Mouse (Mus musculus): Measurements from ENCODE around the gene Gm27029. TPM values are rescaled to one million over a fixed set of nuclear protein-coding genes. Genes with fewer than 3 reads are reported as not detected.
"Not testable (repeated sequence)": the region's sequence is repeated elsewhere in the genome, so short reads cannot be mapped to it uniquely, and the experiment has no call there.

The Gm27029 gene
- total RNA-seq, 2 experiments from 2014 or later, result 7.1 to 9.9 TPM

DNA sequence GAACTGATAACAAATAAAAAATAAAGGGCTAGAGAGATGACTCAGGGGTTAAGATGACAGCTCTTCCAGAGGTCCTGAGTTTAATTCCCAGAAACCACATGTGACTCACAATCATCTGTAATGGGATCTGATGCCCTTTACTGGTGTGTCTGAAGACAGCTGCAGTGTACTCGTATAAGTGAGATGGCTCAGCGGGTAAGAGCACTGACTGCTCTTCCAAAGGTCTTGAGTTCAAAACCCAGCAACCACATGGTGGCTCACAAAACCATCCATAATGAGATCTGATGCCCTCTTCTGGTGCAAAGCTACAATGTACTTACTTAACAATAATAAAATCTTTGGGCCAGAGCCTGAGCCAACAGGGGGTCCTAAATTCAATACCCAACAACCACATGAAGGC lies 9.3 kb downstream of the Gm27029 start:
- no peak overlapping the region for H3K4me3 ChIP-seq
- no peak; the same call in none of the 2 replicates for TF ChIP-seq CTCF (IDR thresholded peaks at IDR 0.05)
- H3K27ac ChIP-seq, result no peak overlapping the region
- intact Hi-C loops (cut with DNase I), result no loop called here
- DNase-seq (ENCODE audit: extremely low spot score in 1 of 2, low spot score in 2 of 2), result no peak

DNA sequence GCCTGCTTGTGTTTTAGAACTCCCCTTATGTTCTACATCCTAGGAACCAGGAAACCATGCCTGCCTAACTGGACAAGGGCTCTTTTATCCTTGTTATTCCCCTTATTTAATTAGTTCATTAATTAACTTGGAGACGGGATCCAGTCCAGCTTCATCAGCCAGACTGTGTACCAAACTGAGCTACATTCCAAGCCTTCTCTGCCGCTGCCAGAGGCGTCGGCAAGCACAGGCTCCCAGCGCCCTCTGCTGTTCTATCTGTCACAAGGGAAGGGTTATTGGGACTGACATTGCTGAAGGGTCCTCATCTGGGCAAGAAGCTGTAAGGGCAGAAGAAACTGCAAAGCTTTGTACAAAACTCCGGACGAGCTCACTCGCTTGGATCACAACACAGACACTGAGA lies 29.5 kb downstream of the Gm27029 start:
- H3K4me3 ChIP-seq, result no peak overlapping the region
- peak; percentile 59 to 68 for DNase-seq (ENCODE audit: extremely low spot score in 1 of 2, low spot score in 2 of 2)
- H3K27ac ChIP-seq, result no peak overlapping the region
- intact Hi-C loops (cut with DNase I), result loop anchor here (1.0 to 5.0 kb wide), 2 partner anchors 72 to 183 kb away; no protein-coding TSS in a partner anchor
- peak; percentile 91 for TF ChIP-seq CTCF (IDR thresholded peaks at IDR 0.05)

DNA sequence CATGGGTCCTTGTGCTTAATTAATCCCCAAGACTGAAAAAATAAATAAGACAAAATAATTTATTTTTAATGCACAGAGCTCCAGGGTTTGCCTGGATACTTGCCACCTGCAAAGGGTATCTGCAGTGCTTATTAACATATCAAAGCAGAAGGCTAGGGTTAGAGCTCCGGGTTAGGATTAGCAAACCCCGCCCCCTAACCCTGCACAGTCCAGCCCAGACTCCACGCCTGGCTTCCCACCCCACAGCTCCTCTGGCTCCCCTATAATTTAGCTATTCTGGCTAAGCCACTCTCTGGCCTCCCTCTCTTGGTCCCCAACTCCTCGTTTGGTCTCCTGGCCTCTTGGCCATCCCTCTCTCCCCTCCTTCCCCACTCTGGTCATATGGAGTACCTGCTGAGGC lies 42.8 kb downstream of the Gm27029 start:
- TF ChIP-seq CTCF (IDR thresholded peaks at IDR 0.05), result no peak
- Histone ChIP-seq H3K27ac (no peak overlapping the region), H3K4me3 (no peak overlapping the region)
- no peak for DNase-seq (ENCODE audit: extremely low spot score in 1 of 2, low spot score in 2 of 2)
- intact Hi-C loops (cut with DNase I), result no loop called here

DNA sequence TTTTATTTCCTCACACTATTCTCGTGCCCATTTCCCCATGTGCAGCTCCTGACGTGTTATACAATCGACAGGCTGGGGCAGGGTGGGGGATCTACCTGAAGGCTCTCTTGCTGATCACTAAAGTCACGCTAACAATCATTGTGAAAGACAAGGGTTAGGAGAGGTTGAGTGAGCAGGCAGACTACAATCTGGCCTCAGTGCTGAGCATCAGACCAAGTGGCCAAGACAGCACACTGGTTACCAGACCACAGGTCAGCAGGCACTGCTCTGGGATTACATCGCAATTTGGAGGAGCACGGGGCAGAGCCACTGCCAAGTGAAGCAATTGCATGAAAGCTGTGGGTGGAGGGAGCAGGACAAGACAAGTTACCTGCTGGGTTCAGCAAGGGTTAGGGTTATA lies 45.7 kb downstream of the Gm27029 start:
- Histone ChIP-seq H3K4me3 (no peak overlapping the region), H3K27ac (no peak overlapping the region)
- no peak for TF ChIP-seq CTCF (IDR thresholded peaks at IDR 0.05)
- no peak for DNase-seq (ENCODE audit: extremely low spot score in 1 of 2, low spot score in 2 of 2)
- intact Hi-C loops (cut with DNase I), result no loop called here

DNA sequence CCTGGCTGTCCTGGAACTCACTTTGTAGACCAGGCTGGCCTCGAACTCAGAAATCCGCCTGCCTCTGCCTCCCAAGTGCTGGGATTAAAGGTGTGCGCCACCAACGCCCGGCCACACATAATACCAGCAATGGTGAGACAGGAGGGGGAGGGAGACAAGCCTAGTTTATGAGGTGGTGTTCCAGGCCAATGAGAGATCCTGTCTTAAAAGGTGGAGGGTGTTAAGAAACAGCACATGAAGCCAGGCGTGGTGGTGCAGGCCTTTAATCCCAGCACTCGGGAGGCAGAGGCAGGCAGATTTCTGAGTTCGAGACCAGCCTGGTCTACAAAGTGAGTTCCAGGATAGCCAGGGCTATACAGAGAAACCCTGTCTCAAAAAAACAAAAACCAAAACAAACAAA lies 46.4 kb downstream of the Gm27029 start:
- H3K27ac ChIP-seq; DNase-seq (ENCODE audit: extremely low spot score in 1 of 2, low spot score in 2 of 2); intact Hi-C loops (cut with DNase I); H3K4me3 ChIP-seq: not testable (repeated sequence)

DNA sequence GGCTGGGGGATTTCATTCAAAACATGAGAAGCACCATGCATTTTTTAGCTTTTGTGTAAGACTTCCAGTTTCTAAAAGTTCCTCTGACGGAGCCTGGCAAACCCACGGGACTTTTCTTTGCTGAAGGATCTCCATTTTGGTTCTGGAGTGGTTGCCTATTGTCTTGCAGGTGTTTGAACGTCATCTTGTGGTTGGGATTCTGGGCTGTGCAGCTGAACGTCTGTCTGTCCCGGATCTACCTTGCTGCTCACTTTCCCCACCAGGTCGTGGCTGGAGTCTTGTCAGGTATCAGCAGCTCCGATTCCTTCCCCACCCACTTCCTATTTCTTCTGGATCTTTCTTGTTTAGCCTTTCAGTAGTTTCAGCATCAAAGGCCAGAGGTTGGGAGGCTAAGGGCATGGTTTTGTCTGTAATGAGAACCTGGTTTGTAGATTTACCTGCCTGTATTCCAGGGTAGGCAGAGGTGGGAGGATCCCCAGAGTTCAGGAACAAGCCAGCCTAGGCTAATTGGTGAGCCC lies 50.1 kb downstream of the Gm27029 start:
- Histone ChIP-seq H3K27ac (no peak overlapping the region), H3K4me3 (no peak overlapping the region)
- no peak for TF ChIP-seq CTCF (IDR thresholded peaks at IDR 0.05)
- DNase-seq (ENCODE audit: extremely low spot score in 1 of 2, low spot score in 2 of 2), result no peak
- intact Hi-C loops (cut with DNase I), result no loop called here

DNA sequence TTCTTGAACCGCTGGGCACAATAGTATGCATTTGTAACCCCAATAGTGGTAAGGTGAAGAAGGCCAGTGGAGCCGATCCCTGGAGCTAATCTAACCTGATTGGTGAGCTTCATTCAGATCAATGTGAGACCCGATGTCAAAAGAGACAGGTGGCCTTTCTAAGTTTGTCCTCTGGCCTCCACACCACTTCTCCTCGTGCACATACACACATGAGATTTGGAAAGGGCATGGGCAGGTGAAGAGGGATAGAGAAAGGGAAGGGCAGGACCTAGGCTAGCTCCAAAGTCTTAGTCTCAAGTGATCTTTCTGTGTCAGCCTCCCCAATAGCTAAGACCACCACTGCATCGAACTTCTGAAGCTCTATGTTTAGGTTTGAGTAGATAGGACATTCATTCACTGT lies 54.5 kb downstream of the Gm27029 start:
- intact Hi-C loops (cut with DNase I), result no loop called here
- no peak overlapping the region for H3K4me3 ChIP-seq
- no peak overlapping the region for H3K27ac ChIP-seq
- no peak for TF ChIP-seq CTCF (IDR thresholded peaks at IDR 0.05)
- DNase-seq (ENCODE audit: extremely low spot score in 1 of 2, low spot score in 2 of 2), result no peak

DNA sequence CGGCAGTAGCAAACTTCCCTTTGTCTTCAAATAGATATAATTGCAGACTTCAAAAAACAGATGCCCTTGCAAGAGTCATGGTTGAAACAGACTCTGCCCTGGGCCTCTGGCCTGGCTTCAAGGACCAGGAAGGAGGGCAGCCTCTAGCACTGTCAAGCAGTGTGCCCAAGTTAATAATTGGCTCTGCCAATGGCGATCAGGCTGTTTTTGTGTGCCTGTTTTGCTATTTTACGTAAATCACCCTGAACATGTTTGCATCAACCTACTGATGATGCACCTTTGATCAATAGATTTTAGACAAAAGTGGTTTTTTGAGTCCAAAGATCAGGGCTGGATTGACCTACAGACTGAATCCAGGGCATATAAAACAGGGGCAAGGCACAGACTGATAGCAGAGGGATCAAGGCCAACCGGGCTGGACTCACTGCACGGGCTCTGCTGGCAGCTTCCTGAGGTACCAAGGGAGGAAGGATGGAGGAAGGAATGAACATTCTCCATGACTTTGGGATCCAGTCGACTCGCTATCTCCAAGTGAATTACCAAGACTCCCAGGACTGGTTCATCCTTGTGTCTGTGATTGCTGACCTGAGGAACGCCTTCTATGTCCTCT lies 57.2 kb downstream of the Gm27029 start, which contains the start of gene G6pc:
G6pc (plus strand) TSS at position 236 of the 610 bp plus-strand sequence.
- intact Hi-C loops (cut with DNase I), result loop anchor here (10.0 kb wide), 1 partner anchor 157 kb away; no protein-coding TSS in a partner anchor
- no peak for TF ChIP-seq CTCF (IDR thresholded peaks at IDR 0.05)
- no peak within 1 kb of the TSS for H3K4me3 ChIP-seq

DNA sequence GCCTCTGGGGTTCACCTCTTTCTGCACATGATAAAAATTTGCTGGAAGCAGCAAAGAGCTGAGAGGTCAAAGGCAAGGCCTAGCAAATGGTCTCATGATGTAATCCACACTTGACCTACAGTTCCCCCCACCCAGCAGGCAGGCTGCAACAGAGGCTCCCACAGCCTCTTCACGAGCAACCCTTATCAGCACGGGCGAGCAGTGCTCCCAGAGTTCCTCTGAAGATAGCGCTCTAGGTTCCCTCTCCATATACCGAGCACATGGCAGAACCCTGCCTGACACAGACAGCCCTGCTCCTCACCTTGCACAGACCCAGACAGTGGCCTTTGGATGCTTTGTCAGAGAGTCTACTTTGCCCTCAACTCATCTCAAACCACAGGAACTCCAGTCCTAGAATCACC lies 60.1 kb downstream of the Gm27029 start:
- no peak for DNase-seq (ENCODE audit: extremely low spot score in 1 of 2, low spot score in 2 of 2)
- intact Hi-C loops (cut with DNase I), result loop anchor here (10.0 kb wide), 1 partner anchor 160 kb away; no protein-coding TSS in a partner anchor
- no peak overlapping the region for H3K27ac ChIP-seq
- TF ChIP-seq CTCF (IDR thresholded peaks at IDR 0.05), result no peak
- H3K4me3 ChIP-seq, result no peak overlapping the region

More for the DNA sequence above, 57.2 kb downstream of the Gm27029 start, which contains the start of gene G6pc:
- H3K27ac ChIP-seq, result no peak within 1 kb of the TSS
- DNase-seq (ENCODE audit: extremely low spot score in 1 of 2, low spot score in 2 of 2), result no peak

DNA sequence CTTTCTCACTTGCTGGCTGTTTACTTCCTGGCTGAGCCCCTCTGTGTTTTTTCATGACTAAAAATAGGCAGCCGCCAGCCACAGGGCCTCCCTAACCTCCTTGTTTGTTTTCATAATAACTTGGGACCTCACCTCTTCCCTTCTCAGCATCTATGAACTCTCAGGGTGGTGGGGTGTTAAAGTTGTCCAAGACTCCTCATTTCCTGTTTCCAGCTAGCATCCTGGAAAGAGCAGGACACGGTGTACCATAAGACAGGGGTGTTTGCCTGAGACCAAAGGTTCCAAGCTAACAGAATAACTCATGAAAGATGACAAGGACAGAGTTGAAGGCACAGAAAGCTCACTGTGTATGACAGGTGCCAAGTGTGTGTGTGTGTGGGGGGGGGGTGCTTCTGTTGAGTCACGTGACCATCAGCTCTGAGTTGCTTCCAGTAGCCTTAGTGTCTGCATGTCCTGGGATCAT lies 63.9 kb downstream of the Gm27029 start:
- Histone ChIP-seq H3K27ac (no peak overlapping the region), H3K4me3 (no peak overlapping the region)
- TF ChIP-seq CTCF (IDR thresholded peaks at IDR 0.05), result no peak
- DNase-seq (ENCODE audit: extremely low spot score in 1 of 2, low spot score in 2 of 2), result no peak
- intact Hi-C loops (cut with DNase I), result loop anchor here (10.0 kb wide), 1 partner anchor 164 kb away; no protein-coding TSS in a partner anchor

DNA sequence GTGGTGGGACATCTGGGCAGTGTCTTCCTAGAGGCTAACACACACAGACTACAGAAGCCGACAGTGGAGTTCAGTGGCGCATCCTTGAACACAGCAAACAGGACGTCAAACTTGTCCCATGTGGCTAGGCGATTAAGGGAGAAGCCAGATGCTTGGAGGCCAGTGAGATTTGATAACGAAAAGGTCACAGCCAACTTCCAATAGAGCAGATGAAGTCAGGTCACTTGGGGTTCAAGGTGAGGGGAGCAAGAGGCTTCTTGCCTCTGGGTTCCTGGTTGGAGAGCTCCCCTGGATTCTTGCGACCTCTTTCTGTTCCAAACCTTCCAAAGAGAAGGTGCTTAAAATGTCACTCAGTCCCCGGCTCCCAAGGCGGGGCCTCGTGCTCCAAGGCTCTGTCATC lies 64.8 kb downstream of the Gm27029 start:
- intact Hi-C loops (cut with DNase I), result loop anchor here (10.0 kb wide), 1 partner anchor 165 kb away; no protein-coding TSS in a partner anchor
- H3K4me3 ChIP-seq, result no peak overlapping the region
- no peak for TF ChIP-seq CTCF (IDR thresholded peaks at IDR 0.05)
- no peak for DNase-seq (ENCODE audit: extremely low spot score in 1 of 2, low spot score in 2 of 2)
- no peak overlapping the region for H3K27ac ChIP-seq

DNA sequence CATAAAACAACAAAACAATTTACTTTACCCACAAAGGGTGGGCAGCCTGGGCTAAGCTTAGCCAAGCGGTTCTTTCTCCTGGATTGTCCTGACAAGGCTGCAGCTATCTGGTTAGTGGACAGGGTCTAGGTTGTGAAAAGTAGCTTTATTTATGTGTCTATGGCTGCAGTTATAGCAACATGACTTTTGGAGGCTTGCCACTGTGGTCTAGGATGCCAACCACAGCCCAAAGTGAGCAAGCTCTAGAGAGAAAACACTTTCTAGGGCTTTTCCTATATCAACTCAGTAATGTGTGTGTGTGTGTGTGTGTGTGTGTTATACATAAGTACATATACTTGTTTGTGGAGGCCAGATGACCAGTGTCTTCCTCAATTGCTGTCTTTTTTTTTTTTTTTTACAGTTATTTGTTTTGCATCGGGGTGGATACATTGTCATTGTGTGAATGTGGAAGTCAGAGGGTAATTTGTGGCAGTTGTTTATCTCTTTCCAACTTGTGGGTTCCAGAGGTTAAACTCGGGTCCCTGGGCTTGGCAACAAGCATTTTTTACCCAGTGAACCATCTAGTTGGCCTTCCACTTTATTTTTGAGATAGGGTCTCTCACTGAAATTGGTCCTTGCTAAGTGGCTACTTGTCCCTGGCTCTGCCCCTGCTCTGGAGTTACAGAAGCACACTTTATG lies 67.0 kb downstream of the Gm27029 start:
- DNase-seq (ENCODE audit: extremely low spot score in 1 of 2, low spot score in 2 of 2), result no peak
- H3K4me3 ChIP-seq, result no peak overlapping the region
- no peak overlapping the region for H3K27ac ChIP-seq
- intact Hi-C loops (cut with DNase I), result no loop called here
- TF ChIP-seq CTCF (IDR thresholded peaks at IDR 0.05), result no peak

Small RNA genes lying within 50 kb of the gene (microRNA-seq; reads per million reads assigned to microRNA genes)
- 1.2 to 1.9 reads per million in 2 experiments for gene Mir6929

Other genes with a start within 250 kb of the Gm27029 start
- under 1 TPM in 1 of 2 experiments, not detected in 1; 0.38 TPM for gene Ccr10, start 249.4 kb downstream of the Gm27029 start, total RNA-seq (2021)
- 10 to 100 TPM; 56.9 to 62.1 TPM for gene Ezh1, start 198.3 kb downstream of the Gm27029 start, total RNA-seq (2021)
- 10 to 100 TPM; 35.7 to 40.8 TPM for gene Ramp2, start 178.8 kb downstream of the Gm27029 start, total RNA-seq (2021)
- 10 to 100 TPM; 59.3 to 61.0 TPM for gene Vps25, start 171.1 kb downstream of the Gm27029 start, total RNA-seq (2021)
- gene Wnk4, start 164.2 kb downstream of the Gm27029 start, total RNA-seq (2021), result 1 to 10 TPM; 4.5 to 8.0 TPM
- gene Cntd1, start 145.8 kb downstream of the Gm27029 start, total RNA-seq (2021), result under 1 TPM; 0.44 to 0.81 TPM
- gene Coa3, start 145.7 kb downstream of the Gm27029 start, total RNA-seq (2021), result 10 to 100 TPM; 97.5 to 98.4 TPM
- gene Becn1, start 122.5 kb downstream of the Gm27029 start, total RNA-seq (2021), result 100 to 1,000 TPM; 210 to 218 TPM
- 100 to 1,000 TPM; 125 to 132 TPM for gene Psme3, start 108.6 kb downstream of the Gm27029 start, total RNA-seq (2021)
- 1 to 10 TPM; 7.2 to 9.4 TPM for gene Aoc2, start 99.7 kb downstream of the Gm27029 start, total RNA-seq (2021)
- under 1 TPM; 0.63 TPM for gene Aoc3, start 94.2 kb downstream of the Gm27029 start, total RNA-seq (2021)
- gene G6pc, start 57.2 kb downstream of the Gm27029 start, total RNA-seq (2021), result not detected
- 10 to 100 TPM; 43.8 to 47.1 TPM for gene Aarsd1, start 7.2 kb downstream of the Gm27029 start, total RNA-seq (2021)
- 10 to 100 TPM; 37.2 to 44.0 TPM for gene Rundc1, start 289 bp upstream of the Gm27029 start, total RNA-seq (2021)
- gene Ptges3l, start 537 bp upstream of the Gm27029 start, total RNA-seq (2021), result 1 to 10 TPM; 2.3 to 4.2 TPM
- 10 to 100 TPM; 31.5 to 34.7 TPM for gene Rpl27, start 17.5 kb upstream of the Gm27029 start, total RNA-seq (2021)
- gene Ifi35, start 23.6 kb upstream of the Gm27029 start, total RNA-seq (2021), result 1 to 10 TPM; 2.4 to 3.2 TPM
- gene Rnd2, start 40.2 kb upstream of the Gm27029 start, total RNA-seq (2021), result 100 to 1,000 TPM; 141 to 159 TPM
- gene Vat1, start 41.4 kb upstream of the Gm27029 start, total RNA-seq (2021), result 10 to 100 TPM; 33.4 to 36.8 TPM
- under 1 TPM; 0.61 to 0.70 TPM for gene Brca1, start 127.2 kb upstream of the Gm27029 start, total RNA-seq (2021)
- 100 to 1,000 TPM; 136 to 137 TPM for gene Nbr1, start 127.4 kb upstream of the Gm27029 start, total RNA-seq (2021)
- 1 to 10 TPM; 1.3 to 1.9 TPM for gene Tmem106a, start 157.4 kb upstream of the Gm27029 start, total RNA-seq (2021)
- gene Gm11634, start 174.5 kb upstream of the Gm27029 start, total RNA-seq (2021), result not detected
- 1 to 10 TPM; 7.8 to 9.5 TPM for gene Rdm1, start 202.4 kb upstream of the Gm27029 start, total RNA-seq (2021)
- 10 to 100 TPM; 33.5 to 50.4 TPM for gene Arl4d, start 240.7 kb upstream of the Gm27029 start, total RNA-seq (2021)

Measured in left cerebral cortex, adult 2 months (tissue).